Mouse (Mus musculus): ENCODE data around the gene Gm43064. TPM values are rescaled to one million over a fixed set of nuclear protein-coding genes. Genes with fewer than 3 reads are reported as not detected.
"Not testable (repeated sequence)": the region's sequence is repeated elsewhere in the genome, so short reads cannot be mapped to it uniquely, and the experiment has no call there.

The Gm43064 gene
- polyA plus RNA-seq, 1 experiment from 2014 or later = 0.15 TPM

DNA sequence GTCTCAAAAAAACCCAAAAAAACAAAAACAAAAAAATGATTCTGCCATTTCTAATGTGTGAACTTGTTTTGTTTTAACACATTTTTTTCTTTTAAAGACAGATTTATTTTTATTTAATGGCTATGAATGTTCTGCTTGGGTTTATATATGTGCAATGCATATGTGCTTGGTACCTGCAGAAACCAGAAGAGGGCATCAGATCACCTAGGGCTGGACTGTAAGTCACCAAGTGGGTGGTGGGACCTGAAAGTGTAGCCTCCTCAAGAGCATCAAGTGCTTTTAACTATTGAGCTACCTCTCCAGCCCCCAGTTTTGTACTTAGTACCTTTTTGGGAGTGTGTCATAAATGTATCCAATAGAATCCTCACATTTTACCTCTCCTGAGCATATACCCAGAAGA, 18.2 kb downstream of the Gm43064 start:
- Histone ChIP-seq H3K9me3 (ENCODE audit: control insufficient read depth, low read length) (no peaks in the 10 kb centered on the region), H3K9ac (ENCODE audit: low read length) (no peak overlapping the region), H3K4me1 (ENCODE audit: control insufficient read depth, insufficient read depth, low read length) (no peaks in the 10 kb centered on the region), H3K36me3 (ENCODE audit: control insufficient read depth, insufficient read depth, low read length) (no peaks in the 10 kb centered on the region), H3K27ac (ENCODE audit: low read depth, low read length) (no peak overlapping the region), H3K4me3 (ENCODE audit: low read depth, low read length) (no peak overlapping the region), H3K27me3 (ENCODE audit: control insufficient read depth, insufficient read depth, low read length) (no peaks in the 10 kb centered on the region), H3K4me2 (no peak overlapping the region)
- DNase-seq (ENCODE audit: low spot score, missing footprints) (no peak), ATAC-seq (ENCODE audit: low FRiP score) (no peak)

- DNase-seq (ENCODE audit: low spot score, missing footprints) (no peak), ATAC-seq (ENCODE audit: low FRiP score) (no peak)
- Histone ChIP-seq H3K27ac (ENCODE audit: low read depth, low read length) (no peak overlapping the region), H3K36me3 (ENCODE audit: control insufficient read depth, insufficient read depth, low read length) (no peaks in the 10 kb centered on the region), H3K4me3 (ENCODE audit: low read depth, low read length) (no peak overlapping the region), H3K27me3 (ENCODE audit: control insufficient read depth, insufficient read depth, low read length) (no peaks in the 10 kb centered on the region), H3K4me1 (ENCODE audit: control insufficient read depth, insufficient read depth, low read length) (no peaks in the 10 kb centered on the region), H3K9me3 (ENCODE audit: control insufficient read depth, low read length) (no peaks in the 10 kb centered on the region), H3K4me2 (no peak overlapping the region), H3K9ac (ENCODE audit: low read length) (no peak overlapping the region)
- 88% methylated on average over 3 of the region's 3 CpGs for WGBS
Observed at GRCm38 (mm10) chr3:103829036-103829435, 19.7 kb downstream of the Gm43064 start.

DNA sequence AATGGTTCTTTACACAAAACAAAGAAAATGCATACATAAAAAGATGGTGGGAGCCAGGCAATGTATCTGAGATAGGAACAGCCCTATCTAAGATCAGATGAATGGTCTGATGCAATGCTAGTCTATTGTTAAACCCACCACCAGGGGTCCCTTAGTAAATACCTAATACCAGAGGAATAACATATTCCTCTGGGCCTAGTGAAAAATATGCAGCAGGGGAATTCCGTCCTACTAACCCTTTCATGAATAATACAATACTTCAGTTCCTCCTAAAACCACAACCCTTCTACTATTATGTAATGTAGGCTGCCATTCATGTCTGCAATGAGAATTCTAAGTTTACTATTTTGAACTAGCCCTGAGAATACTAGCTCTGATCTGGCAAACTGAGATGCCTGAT, 21.3 kb downstream of the Gm43064 start:
- not testable (repeated sequence) for H3K27me3 ChIP-seq (ENCODE audit: control insufficient read depth, insufficient read depth, low read length); H3K4me1 ChIP-seq (ENCODE audit: control insufficient read depth, insufficient read depth, low read length); H3K4me3 ChIP-seq (ENCODE audit: low read depth, low read length); H3K36me3 ChIP-seq (ENCODE audit: control insufficient read depth, insufficient read depth, low read length); H3K9ac ChIP-seq (ENCODE audit: low read length); H3K27ac ChIP-seq (ENCODE audit: low read depth, low read length); DNase-seq (ENCODE audit: low spot score, missing footprints); H3K9me3 ChIP-seq (ENCODE audit: control insufficient read depth, low read length); ATAC-seq (ENCODE audit: low FRiP score); H3K4me2 ChIP-seq
- WGBS = 73% methylated on average over 1 of the region's 1 CpGs

- Histone ChIP-seq H3K9me3 (ENCODE audit: control insufficient read depth, low read length) (no peaks in the 10 kb centered on the region), H3K36me3 (ENCODE audit: control insufficient read depth, insufficient read depth, low read length) (no peaks in the 10 kb centered on the region), H3K4me1 (ENCODE audit: control insufficient read depth, insufficient read depth, low read length) (no peaks in the 10 kb centered on the region), H3K27me3 (ENCODE audit: control insufficient read depth, insufficient read depth, low read length) (no peaks in the 10 kb centered on the region), H3K27ac (ENCODE audit: low read depth, low read length) (no peak overlapping the region), H3K9ac (ENCODE audit: low read length) (no peak overlapping the region), H3K4me2 (no peak overlapping the region), H3K4me3 (ENCODE audit: low read depth, low read length) (no peak overlapping the region)
- DNase-seq (ENCODE audit: low spot score, missing footprints) (no peak), ATAC-seq (ENCODE audit: low FRiP score) (no peak)
- WGBS = 89% methylated on average over 7 of the region's 7 CpGs
Observed at GRCm38 (mm10) chr3:103831146-103831545, 21.8 kb downstream of the Gm43064 start.

- no peak for ATAC-seq (ENCODE audit: low FRiP score)
Observed at GRCm38 (mm10) chr3:103832426-103832825, 23.1 kb downstream of the Gm43064 start, which contains the start of gene Bcl2l15. TSS of gene Bcl2l15 (plus strand) at chr3:103832601.

GRCm38 (mm10) chr3:103834001-103834400, 24.6 kb downstream of the Gm43064 start:
- DNase-seq (ENCODE audit: low spot score, missing footprints) = no peak
- Histone ChIP-seq H3K4me3 (ENCODE audit: low read depth, low read length) (no peak overlapping the region), H3K27ac (ENCODE audit: low read depth, low read length) (no peak overlapping the region), H3K36me3 (ENCODE audit: control insufficient read depth, insufficient read depth, low read length) (no peaks in the 10 kb centered on the region), H3K27me3 (ENCODE audit: control insufficient read depth, insufficient read depth, low read length) (no peaks in the 10 kb centered on the region), H3K9ac (ENCODE audit: low read length) (no peak overlapping the region), H3K9me3 (ENCODE audit: control insufficient read depth, low read length) (no peaks in the 10 kb centered on the region), H3K4me1 (ENCODE audit: control insufficient read depth, insufficient read depth, low read length) (no peaks in the 10 kb centered on the region), H3K4me2 (no peak overlapping the region)
- no peak for ATAC-seq (ENCODE audit: low FRiP score)
- 93% methylated on average over 2 of the region's 2 CpGs for WGBS

More at GRCm38 (mm10) chr3:103832426-103832825, 23.1 kb downstream of the Gm43064 start, which contains the start of gene Bcl2l15:
- no peak within 1 kb of the TSS for H3K4me3 ChIP-seq (ENCODE audit: low read depth, low read length)
- no peak for DNase-seq (ENCODE audit: low spot score, missing footprints)
- H3K4me1 ChIP-seq (ENCODE audit: control insufficient read depth, insufficient read depth, low read length) = no peaks in the 10 kb centered on the region
- H3K9me3 ChIP-seq (ENCODE audit: control insufficient read depth, low read length) = no peaks in the 10 kb centered on the region
- no peak within 1 kb of the TSS for H3K9ac ChIP-seq (ENCODE audit: low read length)
- no peak within 1 kb of the TSS for H3K4me2 ChIP-seq
- no peak within 1 kb of the TSS for H3K27ac ChIP-seq (ENCODE audit: low read depth, low read length)
- no peaks in the 10 kb centered on the region for H3K27me3 ChIP-seq (ENCODE audit: control insufficient read depth, insufficient read depth, low read length)
- H3K36me3 ChIP-seq (ENCODE audit: control insufficient read depth, insufficient read depth, low read length) = no peaks in the 10 kb centered on the region

DNA sequence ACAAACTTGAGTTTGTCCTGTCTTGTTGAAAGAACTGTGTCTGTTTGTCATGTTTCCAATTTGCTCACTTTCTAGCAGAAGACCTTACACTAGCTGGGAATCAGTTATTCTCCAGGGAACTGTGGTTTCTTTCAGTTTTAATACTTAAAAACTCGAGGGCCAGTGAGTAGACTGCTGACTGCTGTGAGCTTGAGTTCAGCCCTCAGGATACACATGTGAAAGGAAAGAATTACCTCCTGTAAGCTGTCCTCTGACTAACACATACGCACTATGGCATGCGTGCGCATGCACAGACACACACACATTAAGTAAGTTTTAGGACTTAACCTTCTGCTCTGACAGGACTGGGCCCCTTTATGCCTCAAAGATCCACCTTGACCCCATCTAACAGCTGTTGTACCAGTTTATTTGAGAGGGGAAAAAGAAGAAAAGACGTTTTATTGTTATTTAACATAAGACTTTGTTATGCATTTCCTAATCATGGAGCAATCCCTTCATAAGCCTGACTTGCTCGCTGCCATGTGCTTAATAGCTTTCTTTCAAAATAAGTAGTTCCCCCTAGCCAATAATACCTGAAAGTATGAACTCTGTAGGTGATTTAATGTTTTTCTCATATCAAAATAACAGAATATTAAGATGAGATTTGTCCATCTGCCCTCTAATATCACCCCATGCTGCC, 26.0 kb downstream of the Gm43064 start:
- WGBS = 77% methylated on average over 6 of the region's 6 CpGs
- DNase-seq (ENCODE audit: low spot score, missing footprints) (no peak), ATAC-seq (ENCODE audit: low FRiP score) (no peak)
- no peaks in the 10 kb centered on the region for H3K9me3 ChIP-seq (ENCODE audit: control insufficient read depth, low read length)
- no peak overlapping the region for H3K4me3 ChIP-seq (ENCODE audit: low read depth, low read length)
- H3K4me2 ChIP-seq = no peak overlapping the region
- no peak overlapping the region for H3K27ac ChIP-seq (ENCODE audit: low read depth, low read length)
- H3K27me3 ChIP-seq (ENCODE audit: control insufficient read depth, insufficient read depth, low read length) = no peaks in the 10 kb centered on the region
- no peaks in the 10 kb centered on the region for H3K4me1 ChIP-seq (ENCODE audit: control insufficient read depth, insufficient read depth, low read length)
- H3K36me3 ChIP-seq (ENCODE audit: control insufficient read depth, insufficient read depth, low read length) = no peaks in the 10 kb centered on the region
- H3K9ac ChIP-seq (ENCODE audit: low read length) = no peak overlapping the region

DNA sequence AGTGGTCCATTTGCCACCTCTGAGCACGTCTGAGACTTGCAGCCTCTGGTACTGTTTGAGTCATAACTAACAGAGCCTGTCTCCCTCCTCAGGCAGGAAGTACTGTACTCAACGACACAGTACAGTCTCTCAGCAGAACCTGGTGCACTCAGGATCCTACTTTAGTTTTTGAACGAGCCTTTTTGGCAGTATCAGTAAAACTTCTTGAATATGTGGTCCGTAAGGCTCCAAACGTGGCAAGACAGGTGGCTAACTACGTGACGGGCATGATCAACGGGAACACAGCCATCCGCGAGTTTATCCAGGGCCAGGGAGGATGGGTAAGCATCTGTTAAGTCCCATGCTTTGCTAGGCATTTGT, 26.6 kb downstream of the Gm43064 start:
- no peak overlapping the region for H3K9ac ChIP-seq (ENCODE audit: low read length)
- no peaks in the 10 kb centered on the region for H3K36me3 ChIP-seq (ENCODE audit: control insufficient read depth, insufficient read depth, low read length)
- no peak overlapping the region for H3K27ac ChIP-seq (ENCODE audit: low read depth, low read length)
- 87% methylated on average over 10 of the region's 10 CpGs for WGBS
- no peaks in the 10 kb centered on the region for H3K27me3 ChIP-seq (ENCODE audit: control insufficient read depth, insufficient read depth, low read length)
- H3K4me1 ChIP-seq (ENCODE audit: control insufficient read depth, insufficient read depth, low read length) = no peaks in the 10 kb centered on the region
- H3K4me2 ChIP-seq = no peak overlapping the region
- DNase-seq (ENCODE audit: low spot score, missing footprints) (no peak), ATAC-seq (ENCODE audit: low FRiP score) (no peak)
- H3K4me3 ChIP-seq (ENCODE audit: low read depth, low read length) = no peak overlapping the region
- H3K9me3 ChIP-seq (ENCODE audit: control insufficient read depth, low read length) = no peaks in the 10 kb centered on the region

- H3K4me2 ChIP-seq = no peak overlapping the region
Observed at GRCm38 (mm10) chr3:103836453-103836852, 27.1 kb downstream of the Gm43064 start.

More at GRCm38 (mm10) chr3:103836453-103836852, 27.1 kb downstream of the Gm43064 start:
- no peak overlapping the region for H3K27ac ChIP-seq (ENCODE audit: low read depth, low read length)
- WGBS = 96% methylated on average over 5 of the region's 5 CpGs
- no peaks in the 10 kb centered on the region for H3K27me3 ChIP-seq (ENCODE audit: control insufficient read depth, insufficient read depth, low read length)
- ATAC-seq (ENCODE audit: low FRiP score) (no peak), DNase-seq (ENCODE audit: low spot score, missing footprints) (no peak)
- H3K36me3 ChIP-seq (ENCODE audit: control insufficient read depth, insufficient read depth, low read length) = no peaks in the 10 kb centered on the region
- H3K4me1 ChIP-seq (ENCODE audit: control insufficient read depth, insufficient read depth, low read length) = no peaks in the 10 kb centered on the region
- H3K4me3 ChIP-seq (ENCODE audit: low read depth, low read length) = no peak overlapping the region
- H3K9ac ChIP-seq (ENCODE audit: low read length) = no peak overlapping the region
- no peaks in the 10 kb centered on the region for H3K9me3 ChIP-seq (ENCODE audit: control insufficient read depth, low read length)
